Comparison of ENCODE assay signal across 8 mouse cellular contexts in the genomic region with DNA sequence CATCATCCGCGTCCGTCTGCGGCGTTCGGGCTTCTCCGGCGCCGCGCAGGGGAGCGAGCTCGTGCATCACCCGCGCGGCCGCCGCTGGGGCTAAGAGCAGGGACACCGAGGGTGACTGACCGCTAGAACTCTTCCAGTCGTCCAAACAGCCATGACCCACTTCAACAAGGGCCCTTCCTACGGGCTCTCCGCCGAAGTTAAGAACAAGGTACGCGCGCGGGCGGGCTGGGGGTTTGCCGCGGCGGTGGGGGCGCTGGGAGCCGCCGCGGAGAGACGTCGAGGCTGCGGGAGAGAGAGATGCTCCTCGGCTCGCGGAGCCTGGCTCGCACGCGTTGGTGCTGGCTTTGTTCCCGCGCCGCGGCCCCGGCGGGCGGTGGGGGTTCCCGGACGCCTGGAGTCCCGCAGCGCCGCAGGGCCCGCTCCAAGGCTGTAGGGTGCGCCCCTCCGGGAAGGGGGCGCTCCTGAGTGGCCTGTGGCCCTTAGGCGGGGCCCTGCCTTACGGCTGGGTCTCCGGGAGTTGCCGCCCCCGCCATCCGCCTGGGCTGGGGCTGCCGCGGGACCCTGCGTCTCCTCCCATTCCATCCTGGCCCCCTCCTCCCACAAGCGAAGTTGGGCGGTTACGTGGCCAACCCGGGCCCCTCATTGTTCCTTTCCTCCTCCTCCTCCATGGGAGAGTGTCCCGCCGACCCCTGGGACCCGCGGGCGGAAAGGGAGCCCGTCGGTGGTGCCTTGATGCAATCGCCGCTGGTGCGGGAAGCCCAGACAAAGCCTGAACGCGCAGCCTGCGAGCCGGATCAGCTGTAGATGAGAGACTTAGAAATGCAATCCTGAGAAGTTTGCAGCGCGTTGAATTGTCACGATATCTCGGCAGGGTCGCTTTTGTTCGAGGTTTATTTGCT. TPM values are rescaled to one million over a fixed set of nuclear protein-coding genes. Genes with fewer than 3 reads are reported as not detected.
DNase-seq lines count a peak whose midpoint lies in the region; ATAC-seq and TF ChIP-seq lines count a peak whose summit lies in the region.

No protein-coding gene starts in this region.

- no peaks in the 10 kb centered on the region for H3K27me3 ChIP-seq in hindbrain, postnatal 0 days (ENCODE audit: insufficient read depth, low read length)

- no peak for TF ChIP-seq POLR2A in cortical plate, adult 2 months (IDR thresholded peaks at IDR 0.05; ENCODE audit: extremely low read depth, insufficient read depth, low read length)

- no peaks in the 10 kb centered on the region for H3K4me1 ChIP-seq in cortical plate, adult 2 months (ENCODE audit: control insufficient read depth, insufficient read depth, low read length)
- H3K4me1 ChIP-seq in hindbrain, postnatal 0 days (ENCODE audit: insufficient read depth, low read length) = peaks cover 12% of the 10 kb centered on the region; the same call in 1 of the 2 replicates

- peak; percentile 89 to 94 for DNase-seq in adrenal gland, adult (ENCODE audit: inconsistent age in 2 of 2, low spot score in 1 of 2)
- peak; percentile 88 for DNase-seq in gastrocnemius, adult 2 months
- peak; percentile 82 for DNase-seq in hindbrain, postnatal 0 days (ENCODE audit: low spot score)
- DNase-seq in left cerebral cortex, postnatal 10 days (ENCODE audit: extremely low spot score in 1 of 2, low spot score in 2 of 2) = peak; percentile 23 to 89
- DNase-seq in right cerebral cortex, postnatal 25 days = peak; percentile 69
- peak; percentile 62 to 68 for DNase-seq in urinary bladder, postnatal 36 days (ENCODE audit: low spot score in 2 of 2)

- peak overlapping the region; percentile 88 for H3K4me2 ChIP-seq in hindbrain, postnatal 0 days (ENCODE audit: low read depth, low read length)

- peak overlapping the region; percentile 54 for H3K4me3 ChIP-seq in cortical plate, adult 2 months (ENCODE audit: insufficient read depth, low read length)
- peak overlapping the region; percentile 91 for H3K4me3 ChIP-seq in gastrocnemius, adult 2 months
- peak overlapping the region; percentile 86 for H3K4me3 ChIP-seq in hindbrain, postnatal 0 days (ENCODE audit: low read length)

- ATAC-seq in hindbrain, postnatal 0 days = peak; percentile 66
- peak; percentile 59 for ATAC-seq in megakaryocyte progenitor cell, adult 5-6 weeks (replicated peaks; ENCODE audit: poor library complexity)

- intact Hi-C loops in gastrocnemius, adult 2 months (cut with DNase I) = loop anchor here (5.0 kb wide), 3 partner anchors 65 to 120 kb away; no protein-coding TSS in a partner anchor
- intact Hi-C loops in left cerebral cortex, postnatal 10 days (cut with DNase I) = loop anchor here (5.0 to 10.0 kb wide), 2 partner anchors 120 to 252 kb away; a partner anchor contains a TSS

- no peaks in the 10 kb centered on the region for H3K36me3 ChIP-seq in hindbrain, postnatal 0 days (ENCODE audit: insufficient read depth, low read length)

- H3K27ac ChIP-seq in cortical plate, adult 2 months (ENCODE audit: insufficient read depth, low read length) = peak overlapping the region; percentile 99
- H3K27ac ChIP-seq in gastrocnemius, adult 2 months = peak overlapping the region; percentile 97
- H3K27ac ChIP-seq in hindbrain, postnatal 0 days = peak overlapping the region; percentile 92

- under 1% methylated on average over 84 of the region's 93 CpGs for WGBS in hindbrain, postnatal 0 days

- 0 out of 2 replicates have a peak, but pooled peaks have one; percentile 7 for TF ChIP-seq CTCF in cortical plate, adult 2 months (IDR thresholded peaks at IDR 0.05; ENCODE audit: extremely low read depth, insufficient read depth, low read length)
- peak; percentile 68 for TF ChIP-seq CTCF in gastrocnemius, adult 2 months (IDR thresholded peaks at IDR 0.05)
- peak; percentile 34; the same call in 1 of the 2 replicates for TF ChIP-seq CTCF in hindbrain, postnatal 0 days (IDR thresholded peaks at IDR 0.05; ENCODE audit: low read depth)

- no peaks in the 10 kb centered on the region for H3K9me3 ChIP-seq in hindbrain, postnatal 0 days (ENCODE audit: low read length)

- H3K9ac ChIP-seq in hindbrain, postnatal 0 days (replicated peaks; ENCODE audit: low read length) = peak overlapping the region; percentile 91

RNA-seq across cellular contexts. Expression of a gene that starts 0.6 kb away (rescaled TPM):
- 121 and 130 TPM in 2 replicates for polyA plus RNA-seq in cortical plate, adult 2 months (2012; rRNA removed)
- total RNA-seq in gastrocnemius, adult 2 months (2021) = 10 to 100 TPM; 16.5 to 28.2 TPM
- 180 and 194 TPM in 2 replicates for total RNA-seq in hindbrain, postnatal 0 days (2014; rRNA removed)
- 317 and 348 TPM in 2 replicates for polyA plus RNA-seq in hindbrain, postnatal 0 days (2015; fragmentation: Nextera tagmentation; extraction: Ambion mirVana)
- total RNA-seq in left cerebral cortex, postnatal 10 days (2021) = 10 to 100 TPM; 67.4 to 70.1 TPM
- 38.8 and 43.0 TPM in 2 replicates for total RNA-seq in megakaryocyte progenitor cell, adult 5-6 weeks (2015)
- 21.2 and 28.5 TPM in 2 replicates for total RNA-seq in megakaryocyte progenitor cell, adult 5-6 weeks (2017)

Comparison
In these comparisons a context has a peak if more than half of its experiments do, and no peak if none do; other contexts are left out.
1. Peak in every context shown above with its lines: DNase-seq, ATAC-seq, H3K4me3 ChIP-seq and H3K27ac ChIP-seq.
2. CTCF ChIP-seq: peak in every context shown above with its lines; median percentile 68 in gastrocnemius, adult 2 months; 34 in hindbrain, postnatal 0 days; 7 in cortical plate, adult 2 months.